Mouse (Mus musculus) forebrain, embryonic 11.5 days (tissue): ENCODE data around the gene Cpt1b. TPM values are rescaled to one million over a fixed set of nuclear protein-coding genes. Genes with fewer than 3 reads are reported as not detected.

Experiments used
- ATAC-seq: fragments of 200-750 bp; cut with Nextera tagmentation; replicated peaks from 2 replicates; pipeline ENCODE4 v1.8.0; 2017; ENCODE audit warnings: moderate TSS enrichment; ENCODE audit not compliant: low FRiP score
- DNase-seq: peaks from one replicate; pipeline ENCODE4 v3.0.0-alpha.2; 2017; ENCODE audit warnings: low spot score
- H3K27ac ChIP-seq: fragments of 300-500 bp; sonication (generic); 2 replicates; pipeline ENCODE4 v1.5.1; 2014; ENCODE audit warnings: low read depth, low read length
- H3K27me3 ChIP-seq: fragments of 300-500 bp; sonication (generic); 2 replicates; pipeline ENCODE4 v1.6.1; 2014; ENCODE audit warnings: mild to moderate bottlenecking, low read length, mixed read lengths; ENCODE audit not compliant: control insufficient read depth, insufficient read depth
- H3K36me3 ChIP-seq: fragments of 300-500 bp; sonication (generic); 2 replicates; pipeline ENCODE4 v1.6.1; 2014; ENCODE audit warnings: mild to moderate bottlenecking, low read length, moderate library complexity, mixed read lengths; ENCODE audit not compliant: control insufficient read depth, insufficient read depth
- H3K4me1 ChIP-seq: fragments of 300-500 bp; sonication (generic); replicated peaks from 2 replicates; pipeline ENCODE4 v1.6.1; 2014; ENCODE audit warnings: low read length, mixed read lengths; ENCODE audit not compliant: control insufficient read depth, insufficient read depth
- H3K4me2 ChIP-seq: fragments of 300-500 bp; sonication (generic); 2 replicates; pipeline ENCODE4 v1.6.1; 2014; ENCODE audit warnings: low read depth, mild to moderate bottlenecking, low read length, moderate library complexity, mixed read lengths; ENCODE audit not compliant: severe bottlenecking
- H3K4me3 ChIP-seq: fragments of 300-500 bp; sonication (generic); 2 replicates; pipeline ENCODE4 v1.5.1; 2014; ENCODE audit warnings: low read depth, low read length
- H3K9ac ChIP-seq: fragments of 300-500 bp; sonication (generic); 2 replicates; pipeline ENCODE4 v1.6.1; 2014; ENCODE audit warnings: low read length
- H3K9me3 ChIP-seq: fragments of 300-500 bp; sonication (generic); 2 replicates; pipeline ENCODE4 v1.6.1; 2016; ENCODE audit warnings: low read length, mixed read lengths; ENCODE audit not compliant: control insufficient read depth
- WGBS: fragments of 180-500 bp; shearing (Covaris S2); extraction: QIAGEN DNeasy Blood & Tissue Kit; methylation state at CpG from one replicate; pipeline ENCODE4 v1.1.7; 2014; 5-methylcytosine and 5-hydroxymethylcytosine counted together
- polyA plus RNA-seq: library from polyadenylated mRNA; unstranded; fragments of >200 nt; fragmentation: Nextera tagmentation; extraction: Ambion mirVana; gene quantifications from 2 replicates; pipeline ENCODE4 v1.2.1, GENCODE M21; 2014

The Cpt1b gene
- 0.84 TPM in 1 of 2 replicates, not detected in the other for polyA plus RNA-seq

DNA sequence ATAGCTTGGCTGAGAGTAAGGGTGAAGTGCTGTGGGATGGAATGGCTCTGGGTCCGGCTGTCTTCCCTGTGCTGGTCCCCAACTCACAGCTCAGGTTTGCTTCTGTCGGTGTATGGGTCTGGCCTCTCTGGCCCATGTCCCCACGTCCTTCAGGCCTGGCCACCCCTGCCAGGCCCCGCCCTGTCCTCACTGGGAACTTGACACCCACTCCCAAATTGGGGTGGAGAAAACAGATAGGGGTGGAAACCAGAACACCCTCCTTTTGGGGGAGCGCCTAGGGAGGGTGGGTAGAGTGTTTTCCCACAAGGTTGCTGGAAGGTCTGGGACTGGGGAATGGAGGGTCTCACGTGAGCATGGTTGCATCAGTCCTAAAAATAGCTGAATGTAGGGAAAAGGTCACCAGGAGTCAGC is at the start of gene Cpt1b:
Gene Cpt1b (minus strand): TSS at position 153 of the 411 bp plus-strand sequence.
- H3K4me2 ChIP-seq = no peak within 1 kb of the TSS
- no peaks in the 10 kb centered on the region for H3K27me3 ChIP-seq
- no peaks in the 10 kb centered on the region; the same call in 1 of the 2 replicates for H3K36me3 ChIP-seq
- peaks cover 8% of the 10 kb centered on the region; the same call in 1 of the 2 replicates for H3K4me1 ChIP-seq
- DNase-seq (no peak), ATAC-seq (no peak)
- no peak within 1 kb of the TSS for H3K4me3 ChIP-seq
- H3K27ac ChIP-seq = no peak within 1 kb of the TSS
- H3K9ac ChIP-seq = no peak within 1 kb of the TSS
- H3K9me3 ChIP-seq = no peaks in the 10 kb centered on the region
- WGBS = 30% methylated on average over 6 of the region's 6 CpGs

GRCm38 (mm10) chr15:89475293-89475600 is 49.6 kb upstream of the Cpt1b start:
- WGBS = 92% methylated on average over 7 of the region's 7 CpGs
- peak; percentile 4; the same call in 1 of the 2 replicates for ATAC-seq
- H3K27me3 ChIP-seq = no peaks in the 10 kb centered on the region
- H3K4me1 ChIP-seq = peaks cover 3% of the 10 kb centered on the region; the same call in 1 of the 2 replicates
- H3K27ac ChIP-seq = no peak overlapping the region
- H3K36me3 ChIP-seq = no peaks in the 10 kb centered on the region
- no peak for DNase-seq
- peak overlapping the region; percentile 66; the same call in 1 of the 2 replicates for H3K9ac ChIP-seq
- H3K4me2 ChIP-seq = peak overlapping the region; percentile 81
- H3K4me3 ChIP-seq = no peak overlapping the region; the same call in 1 of the 2 replicates
- H3K9me3 ChIP-seq = no peaks in the 10 kb centered on the region

- no peak overlapping the region for H3K4me3 ChIP-seq
- H3K9ac ChIP-seq = no peak overlapping the region
- no peaks in the 10 kb centered on the region for H3K9me3 ChIP-seq
- 91% methylated on average over 19 of the region's 19 CpGs for WGBS
- H3K27me3 ChIP-seq = no peaks in the 10 kb centered on the region
- peak; percentile 50 for DNase-seq
- H3K36me3 ChIP-seq = no peaks in the 10 kb centered on the region
- H3K27ac ChIP-seq = no peak overlapping the region
- H3K4me1 ChIP-seq = peaks cover 3% of the 10 kb centered on the region; the same call in 1 of the 2 replicates
- no peak for ATAC-seq
- no peak overlapping the region for H3K4me2 ChIP-seq
Measured at GRCm38 (mm10) chr15:89474596-89475292, 49.1 kb upstream of the Cpt1b start.

- ATAC-seq (no peak), DNase-seq (no peak)
- Histone ChIP-seq H3K9ac (no peak overlapping the region), H3K4me2 (no peak overlapping the region), H3K9me3 (no peaks in the 10 kb centered on the region), H3K4me3 (no peak overlapping the region), H3K36me3 (no peaks in the 10 kb centered on the region), H3K4me1 (peaks cover 3% of the 10 kb centered on the region; the same call in 1 of the 2 replicates), H3K27me3 (no peaks in the 10 kb centered on the region), H3K27ac (no peak overlapping the region)
- 92% methylated on average over 8 of the region's 8 CpGs for WGBS
Measured at GRCm38 (mm10) chr15:89473921-89474320, 48.3 kb upstream of the Cpt1b start.

- no peaks in the 10 kb centered on the region for H3K9me3 ChIP-seq
Measured at GRCm38 (mm10) chr15:89473370-89473769, 47.7 kb upstream of the Cpt1b start.

GRCm38 (mm10) chr15:89471476-89471875 is 45.8 kb upstream of the Cpt1b start:
- no peak overlapping the region for H3K9ac ChIP-seq
- H3K4me1 ChIP-seq = peaks cover 3% of the 10 kb centered on the region; the same call in 1 of the 2 replicates
- ATAC-seq = no peak
- DNase-seq = peak; percentile 33
- H3K4me2 ChIP-seq = no peak overlapping the region
- 91% methylated on average over 4 of the region's 4 CpGs for WGBS
- H3K4me3 ChIP-seq = no peak overlapping the region
- no peak overlapping the region for H3K27ac ChIP-seq
- no peaks in the 10 kb centered on the region for H3K27me3 ChIP-seq
- no peaks in the 10 kb centered on the region for H3K36me3 ChIP-seq
- no peaks in the 10 kb centered on the region for H3K9me3 ChIP-seq

More at GRCm38 (mm10) chr15:89473370-89473769, 47.7 kb upstream of the Cpt1b start:
- no peak overlapping the region for H3K27ac ChIP-seq
- no peak for DNase-seq
- no peak overlapping the region for H3K9ac ChIP-seq
- peaks cover 3% of the 10 kb centered on the region; the same call in 1 of the 2 replicates for H3K4me1 ChIP-seq
- ATAC-seq = no peak
- H3K27me3 ChIP-seq = no peaks in the 10 kb centered on the region
- 87% methylated on average over 9 of the region's 9 CpGs for WGBS
- no peak overlapping the region for H3K4me3 ChIP-seq
- H3K36me3 ChIP-seq = no peaks in the 10 kb centered on the region
- no peak overlapping the region for H3K4me2 ChIP-seq

GRCm38 (mm10) chr15:89468577-89468976 is 42.9 kb upstream of the Cpt1b start:
- 0 out of 2 replicates have a peak, but pooled peaks have one; percentile 27 for ATAC-seq

DNA sequence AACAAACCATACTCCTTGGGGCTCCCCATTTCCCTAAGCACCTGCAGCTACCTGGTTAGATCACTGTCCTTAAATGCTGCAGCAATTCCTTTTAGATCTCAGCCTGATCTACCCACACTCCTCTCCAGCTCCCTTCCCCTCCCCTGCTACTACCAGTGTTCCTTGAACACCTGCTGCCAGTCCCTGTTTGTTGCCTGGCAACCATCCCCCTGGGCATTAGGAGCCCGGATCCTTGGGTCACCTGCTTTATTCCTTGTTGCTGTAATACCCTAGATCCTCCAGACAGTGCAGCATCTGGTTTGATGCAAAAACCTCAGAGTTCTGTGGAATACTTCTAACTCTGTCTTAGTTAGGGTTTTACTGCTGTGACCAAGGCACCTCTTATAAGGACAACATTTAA is 39.4 kb upstream of the Cpt1b start:
- DNase-seq (peak; percentile 51), ATAC-seq (0 out of 2 replicates have a peak, but pooled peaks have one; percentile 13)
- Histone ChIP-seq H3K9me3 (no peaks in the 10 kb centered on the region), H3K9ac (no peak overlapping the region), H3K36me3 (peaks cover 2% of the 10 kb centered on the region; the same call in 1 of the 2 replicates), H3K27ac (no peak overlapping the region), H3K4me2 (no peak overlapping the region), H3K4me3 (no peak overlapping the region), H3K4me1 (no peaks in the 10 kb centered on the region), H3K27me3 (no peaks in the 10 kb centered on the region)
- 6% methylated on average over 1 of the region's 1 CpGs for WGBS

More at GRCm38 (mm10) chr15:89468577-89468976, 42.9 kb upstream of the Cpt1b start:
- no peaks in the 10 kb centered on the region for H3K9me3 ChIP-seq
- H3K9ac ChIP-seq = no peak overlapping the region
- DNase-seq = peak; percentile 43
- H3K36me3 ChIP-seq = no peaks in the 10 kb centered on the region
- no peak overlapping the region for H3K27ac ChIP-seq
- H3K4me2 ChIP-seq = no peak overlapping the region
- no peak overlapping the region for H3K4me3 ChIP-seq
- H3K27me3 ChIP-seq = no peaks in the 10 kb centered on the region
- H3K4me1 ChIP-seq = no peaks in the 10 kb centered on the region
- 43% methylated on average over 2 of the region's 2 CpGs for WGBS
